Mouse (Mus musculus): ENCODE results near the gene Reln. TPM values are rescaled to one million over a fixed set of nuclear protein-coding genes. Genes with fewer than 3 reads are reported as not detected.

Reln gene
- polyA plus RNA-seq, 1 experiment, result 164 TPM

DNA sequence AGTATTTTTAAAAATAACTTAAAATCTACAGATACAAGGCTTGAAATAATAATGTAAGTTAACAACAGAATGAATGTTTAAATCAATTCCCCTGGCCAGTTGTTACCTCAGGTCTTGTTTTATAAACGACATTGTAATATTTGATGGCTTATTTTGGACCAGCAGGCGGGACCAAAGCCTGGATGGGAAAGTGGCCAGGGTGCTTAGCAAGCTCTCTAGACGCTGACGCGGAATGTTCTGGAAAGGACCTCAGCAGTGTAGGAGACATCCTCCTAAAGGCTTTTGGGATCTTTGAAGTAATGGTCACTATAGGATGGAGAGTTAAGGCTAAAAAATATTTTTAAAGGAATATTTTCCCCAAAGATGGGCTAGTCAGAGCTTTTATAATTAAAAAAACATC, 173.2 kb downstream of the Reln start:
- no peak overlapping the region for H3K27ac ChIP-seq (ENCODE audit: insufficient read depth, low read depth, low read length)
- no peak overlapping the region for H3K4me3 ChIP-seq (ENCODE audit: insufficient read depth, low read depth, low read length)
- TF ChIP-seq CTCF (IDR thresholded peaks at IDR 0.05; ENCODE audit: insufficient read depth, low read depth, low read length) (no peak), POLR2A (IDR thresholded peaks at IDR 0.05; ENCODE audit: insufficient read depth, low read depth, low read length) (no peak)
- H3K4me1 ChIP-seq (ENCODE audit: control insufficient read depth, insufficient read depth, low read length), result no peaks in the 10 kb centered on the region
- 86% methylated on average over 5 of the region's 5 CpGs for WGBS

GRCm38 (mm10) chr5:22164060-22164934, 180.2 kb downstream of the Reln start:
- Histone ChIP-seq H3K27ac (ENCODE audit: insufficient read depth, low read depth, low read length) (peak overlapping the region; percentile 21; the same call in 1 of the 2 replicates), H3K4me1 (ENCODE audit: control insufficient read depth, insufficient read depth, low read length) (no peaks in the 10 kb centered on the region), H3K4me3 (ENCODE audit: insufficient read depth, low read depth, low read length) (no peak overlapping the region)
- 70% methylated on average over 10 of the region's 10 CpGs for WGBS
- TF ChIP-seq POLR2A (IDR thresholded peaks at IDR 0.05; ENCODE audit: insufficient read depth, low read depth, low read length), result no peak
- TF ChIP-seq CTCF (IDR thresholded peaks at IDR 0.05; ENCODE audit: insufficient read depth, low read depth, low read length), result no peak

GRCm38 (mm10) chr5:22160935-22161334, 183.6 kb downstream of the Reln start:
- no peak overlapping the region for H3K4me3 ChIP-seq (ENCODE audit: insufficient read depth, low read depth, low read length)
- 80% methylated on average over 2 of the region's 2 CpGs for WGBS
- no peak overlapping the region for H3K27ac ChIP-seq (ENCODE audit: insufficient read depth, low read depth, low read length)
- no peaks in the 10 kb centered on the region for H3K4me1 ChIP-seq (ENCODE audit: control insufficient read depth, insufficient read depth, low read length)
- no peak for TF ChIP-seq CTCF (IDR thresholded peaks at IDR 0.05; ENCODE audit: insufficient read depth, low read depth, low read length)
- TF ChIP-seq POLR2A (IDR thresholded peaks at IDR 0.05; ENCODE audit: insufficient read depth, low read depth, low read length), result no peak

DNA sequence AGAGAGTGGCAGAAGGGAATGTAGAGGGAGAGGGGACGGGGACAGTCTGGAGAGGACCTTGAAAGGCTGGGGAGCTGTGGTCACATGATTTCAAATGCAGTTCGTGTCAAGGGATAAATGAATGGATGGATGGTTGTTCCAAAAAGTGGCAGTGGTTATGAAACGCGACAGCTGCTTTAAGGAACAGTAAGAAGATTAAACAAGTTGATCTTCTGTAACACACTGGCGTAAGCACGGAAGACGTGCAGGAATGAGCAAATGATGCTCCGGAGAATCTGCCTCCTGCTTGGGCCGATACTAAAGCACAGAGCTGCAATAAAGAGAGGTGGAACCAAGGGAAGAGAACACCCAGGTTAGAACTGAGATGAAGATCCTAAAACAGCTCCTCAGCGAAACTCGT, 185.7 kb downstream of the Reln start:
- H3K27ac ChIP-seq (ENCODE audit: insufficient read depth, low read depth, low read length), result no peak overlapping the region
- H3K4me1 ChIP-seq (ENCODE audit: control insufficient read depth, insufficient read depth, low read length), result no peaks in the 10 kb centered on the region
- TF ChIP-seq CTCF (IDR thresholded peaks at IDR 0.05; ENCODE audit: insufficient read depth, low read depth, low read length) (no peak), POLR2A (IDR thresholded peaks at IDR 0.05; ENCODE audit: insufficient read depth, low read depth, low read length) (no peak)
- 94% methylated on average over 11 of the region's 11 CpGs for WGBS
- H3K4me3 ChIP-seq (ENCODE audit: insufficient read depth, low read depth, low read length), result no peak overlapping the region

GRCm38 (mm10) chr5:22153601-22154000, 190.9 kb downstream of the Reln start:
- WGBS, result 45% methylated on average over 6 of the region's 6 CpGs
- Histone ChIP-seq H3K4me1 (ENCODE audit: control insufficient read depth, insufficient read depth, low read length) (no peaks in the 10 kb centered on the region; the same call in 1 of the 2 replicates), H3K27ac (ENCODE audit: insufficient read depth, low read depth, low read length) (no peak overlapping the region), H3K4me3 (ENCODE audit: insufficient read depth, low read depth, low read length) (no peak overlapping the region)
- no peak for TF ChIP-seq POLR2A (IDR thresholded peaks at IDR 0.05; ENCODE audit: insufficient read depth, low read depth, low read length)
- TF ChIP-seq CTCF (IDR thresholded peaks at IDR 0.05; ENCODE audit: insufficient read depth, low read depth, low read length), result no peak

DNA sequence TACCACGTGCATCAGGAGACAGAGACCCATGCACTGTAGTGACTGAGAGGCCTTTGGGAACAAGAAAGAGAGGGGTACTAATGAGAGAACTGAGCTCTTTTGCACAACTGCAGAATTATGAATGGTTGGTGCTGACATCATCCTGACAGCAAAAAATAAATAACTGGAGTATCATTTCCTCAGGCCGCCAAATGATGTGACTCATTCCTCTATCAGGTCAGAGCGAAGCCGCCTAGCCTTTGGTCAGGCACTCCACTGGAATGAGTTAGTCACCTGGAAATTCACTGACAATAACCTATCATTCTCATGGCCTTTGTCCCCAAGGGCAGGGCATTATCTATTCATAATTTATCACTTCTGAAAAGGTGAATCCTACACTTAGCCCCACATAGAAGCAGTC, 202.7 kb downstream of the Reln start:
- WGBS, result 84% methylated on average over 4 of the region's 4 CpGs
- TF ChIP-seq POLR2A (IDR thresholded peaks at IDR 0.05; ENCODE audit: insufficient read depth, low read depth, low read length) (no peak), CTCF (IDR thresholded peaks at IDR 0.05; ENCODE audit: insufficient read depth, low read depth, low read length) (no peak)

GRCm38 (mm10) chr5:22139015-22139414, 205.5 kb downstream of the Reln start:
- WGBS, result 49% methylated on average over 2 of the region's 2 CpGs
- Histone ChIP-seq H3K4me1 (ENCODE audit: control insufficient read depth, insufficient read depth, low read length) (no peaks in the 10 kb centered on the region), H3K4me3 (ENCODE audit: insufficient read depth, low read depth, low read length) (no peak overlapping the region), H3K27ac (ENCODE audit: insufficient read depth, low read depth, low read length) (no peak overlapping the region)
- TF ChIP-seq CTCF (IDR thresholded peaks at IDR 0.05; ENCODE audit: insufficient read depth, low read depth, low read length), result no peak
- no peak for TF ChIP-seq POLR2A (IDR thresholded peaks at IDR 0.05; ENCODE audit: insufficient read depth, low read depth, low read length)

More for the DNA sequence above, 202.7 kb downstream of the Reln start:
- H3K27ac ChIP-seq (ENCODE audit: insufficient read depth, low read depth, low read length), result no peak overlapping the region
- no peak overlapping the region for H3K4me3 ChIP-seq (ENCODE audit: insufficient read depth, low read depth, low read length)
- H3K4me1 ChIP-seq (ENCODE audit: control insufficient read depth, insufficient read depth, low read length), result no peaks in the 10 kb centered on the region

GRCm38 (mm10) chr5:22134402-22134801, 210.1 kb downstream of the Reln start:
- H3K4me3 ChIP-seq (ENCODE audit: insufficient read depth, low read depth, low read length), result no peak overlapping the region
- 74% methylated on average over 9 of the region's 9 CpGs for WGBS
- no peak overlapping the region for H3K27ac ChIP-seq (ENCODE audit: insufficient read depth, low read depth, low read length)
- no peaks in the 10 kb centered on the region for H3K4me1 ChIP-seq (ENCODE audit: control insufficient read depth, insufficient read depth, low read length)
- no peak for TF ChIP-seq POLR2A (IDR thresholded peaks at IDR 0.05; ENCODE audit: insufficient read depth, low read depth, low read length)
- TF ChIP-seq CTCF (IDR thresholded peaks at IDR 0.05; ENCODE audit: insufficient read depth, low read depth, low read length), result no peak

DNA sequence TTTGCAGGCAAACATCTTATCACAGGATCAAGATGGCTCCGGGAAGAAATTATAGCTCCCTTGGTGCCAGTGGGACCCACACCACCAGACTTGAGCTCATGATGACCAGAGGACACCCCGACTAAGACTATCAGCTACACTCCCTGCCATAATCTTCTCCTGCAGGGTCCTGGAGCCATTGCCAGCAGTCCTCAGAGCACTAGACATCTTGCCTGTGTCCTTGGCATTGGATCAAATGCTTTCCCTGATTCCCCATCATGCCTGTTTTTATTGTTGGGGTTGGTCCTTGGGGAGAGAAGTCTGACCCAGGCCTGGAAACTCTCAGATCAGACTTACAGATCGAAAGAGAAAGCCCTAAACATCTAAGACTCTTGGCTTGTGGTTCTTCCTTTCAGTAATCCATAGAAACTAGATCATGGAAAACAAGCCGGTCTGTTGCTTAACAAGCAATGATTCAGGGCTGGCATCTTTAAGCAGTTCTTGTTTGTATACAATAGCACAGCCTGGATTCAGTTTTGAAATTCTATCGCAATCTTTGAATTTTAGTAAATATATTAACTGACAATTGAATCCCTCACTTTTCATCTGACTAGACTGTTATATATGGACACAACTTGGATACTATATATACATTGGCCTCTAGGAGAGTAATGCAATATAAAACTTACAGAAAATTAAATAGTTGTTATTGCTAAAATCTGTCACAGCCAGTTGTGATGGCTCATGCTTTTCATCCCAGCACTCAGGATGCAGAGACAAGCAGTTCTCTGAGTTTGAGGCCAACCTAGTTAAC, 212.6 kb downstream of the Reln start:
- WGBS, result 79% methylated on average over 5 of the region's 5 CpGs
- TF ChIP-seq CTCF (IDR thresholded peaks at IDR 0.05; ENCODE audit: insufficient read depth, low read depth, low read length) (no peak), POLR2A (IDR thresholded peaks at IDR 0.05; ENCODE audit: insufficient read depth, low read depth, low read length) (no peak)
- Histone ChIP-seq H3K4me3 (ENCODE audit: insufficient read depth, low read depth, low read length) (no peak overlapping the region), H3K27ac (ENCODE audit: insufficient read depth, low read depth, low read length) (no peak overlapping the region), H3K4me1 (ENCODE audit: control insufficient read depth, insufficient read depth, low read length) (no peaks in the 10 kb centered on the region)
